Mouse (Mus musculus): Measurements from ENCODE around the gene Rgmb. TPM values are rescaled to one million over a fixed set of nuclear protein-coding genes. Genes with fewer than 3 reads are reported as not detected.
A peak's percentile ranks its signal among the peaks of the same experiment; 100 is the strongest.

Rgmb gene
- total RNA-seq, 2 experiments from 2014 or later = 62.4 to 79.1 TPM

- peak; percentile 29 to 34 for DNase-seq (ENCODE audit: low spot score in 2 of 2)
- intact Hi-C loops (cut with DNase I) = loop anchor here (5.0 kb wide), 1 partner anchor 1098 kb away; no protein-coding TSS in a partner anchor
Observed at GRCm38 (mm10) chr17:15804008-15804812, 26.6 kb downstream of the Rgmb start.

GRCm38 (mm10) chr17:15799195-15799793, 31.5 kb downstream of the Rgmb start:
- intact Hi-C loops (cut with DNase I) = no loop called here

GRCm38 (mm10) chr17:15790716-15791115, 40.1 kb downstream of the Rgmb start:
- intact Hi-C loops (cut with DNase I) = no loop called here
- no peak for DNase-seq (ENCODE audit: low spot score in 2 of 2)

More at GRCm38 (mm10) chr17:15799195-15799793, 31.5 kb downstream of the Rgmb start:
- DNase-seq (ENCODE audit: low spot score in 2 of 2) = no peak

GRCm38 (mm10) chr17:15787036-15787435, 43.8 kb downstream of the Rgmb start:
- DNase-seq (ENCODE audit: low spot score in 2 of 2) = peak; percentile 48 to 57
- intact Hi-C loops (cut with DNase I) = loop anchor here (5.0 kb wide), 1 partner anchor 1140 kb away; no protein-coding TSS in a partner anchor

GRCm38 (mm10) chr17:15777979-15778378, 52.9 kb downstream of the Rgmb start:
- DNase-seq (ENCODE audit: low spot score in 2 of 2) = peak; percentile 15 to 28
- intact Hi-C loops (cut with DNase I) = loop anchor here (10.0 kb wide), 1 partner anchor 153 kb away; no protein-coding TSS in a partner anchor

DNA sequence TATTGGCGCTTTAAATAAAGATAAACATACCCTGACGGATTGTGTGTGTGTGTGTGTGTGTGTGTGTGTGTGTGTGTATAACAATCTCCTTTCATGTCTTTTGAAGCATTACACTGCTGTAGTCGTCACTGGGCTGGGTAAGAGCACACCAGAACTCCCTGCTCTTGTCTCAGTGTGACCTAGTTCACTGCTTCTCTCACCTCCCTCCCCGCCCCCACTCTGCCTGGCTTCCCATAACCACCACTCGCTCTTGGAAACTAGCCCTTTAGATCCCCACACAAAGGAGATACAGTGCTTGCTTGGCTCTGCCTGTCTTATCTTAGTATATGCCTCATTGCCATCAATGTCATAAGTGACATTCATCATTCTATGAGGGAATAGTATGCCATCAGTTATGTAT, 54.5 kb downstream of the Rgmb start:
- intact Hi-C loops (cut with DNase I) = loop anchor here (10.0 kb wide), 1 partner anchor 152 kb away; no protein-coding TSS in a partner anchor
- DNase-seq (ENCODE audit: low spot score in 2 of 2) = no peak

DNA sequence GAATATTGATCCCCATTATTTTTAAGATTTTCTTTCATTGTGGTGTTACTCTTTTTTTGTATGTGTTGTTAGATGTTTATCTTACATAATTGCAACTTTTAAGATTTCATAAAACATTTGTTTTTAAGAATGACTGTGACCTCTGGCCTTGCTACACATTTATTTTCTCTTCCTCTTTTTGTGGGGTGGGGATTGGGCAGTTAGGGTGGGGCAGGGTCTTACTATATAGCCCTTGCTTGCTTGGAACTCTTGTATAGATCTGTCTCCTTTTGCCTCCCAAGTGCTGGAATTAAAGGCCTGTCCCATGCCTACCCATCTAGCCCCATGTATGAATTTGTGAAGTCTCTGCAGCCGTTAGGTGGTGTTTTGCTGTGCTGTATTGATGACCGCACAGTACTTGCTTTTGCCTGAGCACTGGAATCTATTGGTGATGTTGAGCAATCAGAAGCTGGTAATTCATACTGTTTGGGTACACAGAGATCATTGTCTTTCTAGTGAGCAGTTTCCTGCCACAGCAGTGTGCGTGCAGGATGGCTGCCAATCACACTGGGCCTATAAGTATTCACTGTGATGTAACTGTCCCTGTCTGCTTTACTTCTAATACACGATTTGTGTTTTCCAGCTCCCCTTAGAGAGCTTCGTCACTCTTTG, 56.1 kb downstream of the Rgmb start:
- intact Hi-C loops (cut with DNase I) = loop anchor here (10.0 kb wide), 1 partner anchor 150 kb away; no protein-coding TSS in a partner anchor
- DNase-seq (ENCODE audit: low spot score in 2 of 2) = no peak

DNA sequence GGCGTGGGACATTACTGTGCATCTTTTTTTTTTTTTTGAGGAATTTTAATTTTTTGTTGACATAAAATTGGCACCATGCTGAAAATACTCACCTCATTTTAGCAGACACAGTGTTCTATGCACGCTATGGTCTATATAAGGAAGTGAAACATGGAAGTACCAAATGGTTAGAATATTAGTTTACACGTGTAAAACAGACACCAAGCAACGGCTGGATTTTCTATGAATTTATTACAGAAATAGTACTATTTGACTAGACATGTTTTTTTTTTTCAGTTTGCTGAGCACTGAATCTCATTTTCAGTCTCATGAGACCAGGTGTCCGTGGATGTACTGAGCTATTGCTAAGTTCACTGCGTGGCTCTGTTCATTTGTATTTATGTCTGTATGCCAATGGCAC, 56.9 kb downstream of the Rgmb start:
- DNase-seq (ENCODE audit: low spot score in 2 of 2) = no peak

DNA sequence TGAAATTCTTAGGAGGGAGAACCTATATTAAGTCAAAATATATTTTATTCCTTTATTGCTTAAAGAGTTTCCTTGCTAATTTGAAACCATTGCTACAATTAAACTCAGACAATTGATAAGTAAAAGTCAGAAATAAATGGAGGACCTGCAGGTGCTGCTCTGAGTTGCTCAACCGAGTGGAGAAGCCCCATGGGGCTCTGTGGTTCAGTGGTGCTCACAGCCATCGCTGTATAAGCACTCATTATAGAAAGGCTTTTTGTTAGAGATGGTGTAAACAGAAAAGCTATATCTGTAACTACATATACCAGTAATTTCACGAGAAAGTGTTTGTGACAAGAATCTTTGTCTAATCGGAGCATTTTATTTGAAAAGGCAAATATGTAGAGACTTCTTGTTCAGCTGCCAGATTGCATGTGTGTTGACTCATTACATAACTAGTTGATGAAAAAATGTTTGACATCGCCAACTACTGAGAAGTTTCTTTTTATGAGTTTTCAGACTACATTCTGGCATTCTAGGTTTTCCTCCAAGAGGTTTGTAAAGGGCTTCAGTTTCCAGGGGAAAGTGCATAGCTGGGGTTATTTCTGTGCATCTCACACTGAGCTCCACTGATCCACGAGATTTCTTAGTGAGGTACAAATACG, 61.6 kb downstream of the Rgmb start:
- intact Hi-C loops (cut with DNase I) = loop anchor here (10.0 kb wide), 1 partner anchor 254 kb away; no protein-coding TSS in a partner anchor
- DNase-seq (ENCODE audit: low spot score in 2 of 2) = no peak

More for the DNA sequence above, 56.9 kb downstream of the Rgmb start:
- intact Hi-C loops (cut with DNase I) = loop anchor here (10.0 kb wide), 1 partner anchor 149 kb away; no protein-coding TSS in a partner anchor

GRCm38 (mm10) chr17:15761191-15761590, 69.6 kb downstream of the Rgmb start:
- intact Hi-C loops (cut with DNase I) = loop anchor here (10.0 kb wide), 1 partner anchor 246 kb away; no protein-coding TSS in a partner anchor
- no peak for DNase-seq (ENCODE audit: low spot score in 2 of 2)

Other genes with a start within 250 kb of the Rgmb start
- gene Chd1, start 126.1 kb downstream of the Rgmb start, total RNA-seq (2021) = 10 to 100 TPM; 20.1 to 21.4 TPM

Measured in left cerebral cortex, postnatal 14 days (tissue).